Mouse (Mus musculus): Measurements from ENCODE around the gene Btf3l4. TPM values are rescaled to one million over a fixed set of nuclear protein-coding genes. Genes with fewer than 3 reads are reported as not detected.

Btf3l4 gene
- polyA plus RNA-seq, 1 experiment from 2014 or later: 39.4 TPM

GRCm38 (mm10) chr4:108780057-108780863 is 53.2 kb downstream of the Btf3l4 start, which contains the start of gene Zfyve9:
Zfyve9 (minus strand) TSS chr4:108780798.
- WGBS (ENCODE audit: insufficient replicate concordance): under 1% methylated on average over 111 of the region's 111 CpGs
- Histone ChIP-seq H3K27me3 (peaks cover 60% of the 10 kb centered on the region), H3K36me3 (replicated peaks) (no peaks in the 10 kb centered on the region), H3K4me1 (replicated peaks) (peaks cover 13% of the 10 kb centered on the region; the same call in 1 of the 2 replicates), H3K27ac (replicated peaks) (peak within 1 kb of the TSS; percentile 68), H3K9me3 (replicated peaks) (no peaks in the 10 kb centered on the region), H3K4me2 (peak within 1 kb of the TSS; percentile 83), H3K9ac (peak within 1 kb of the TSS; percentile 63), H3K4me3 (replicated peaks) (peak within 1 kb of the TSS; percentile 63)
- peak; percentile 74 for ATAC-seq (ENCODE audit: insufficient read depth)

- H3K4me2 ChIP-seq: peak overlapping the region; percentile 83
- peak overlapping the region; percentile 63 for H3K9ac ChIP-seq
- ATAC-seq (ENCODE audit: insufficient read depth): no peak
- 0 out of 2 replicates have a peak overlapping the region, but pooled peaks have one; percentile 68 for H3K27ac ChIP-seq (replicated peaks)
- peaks cover 13% of the 10 kb centered on the region; the same call in 1 of the 2 replicates for H3K4me1 ChIP-seq (replicated peaks)
- no peaks in the 10 kb centered on the region for H3K36me3 ChIP-seq (replicated peaks)
- peaks cover 60% of the 10 kb centered on the region for H3K27me3 ChIP-seq
- no peaks in the 10 kb centered on the region for H3K9me3 ChIP-seq (replicated peaks)
- H3K4me3 ChIP-seq (replicated peaks): peak overlapping the region; percentile 63
- WGBS (ENCODE audit: insufficient replicate concordance): under 1% methylated on average over 7 of the region's 7 CpGs
Measured at GRCm38 (mm10) chr4:108779763-108780056, 53.7 kb downstream of the Btf3l4 start.

DNA sequence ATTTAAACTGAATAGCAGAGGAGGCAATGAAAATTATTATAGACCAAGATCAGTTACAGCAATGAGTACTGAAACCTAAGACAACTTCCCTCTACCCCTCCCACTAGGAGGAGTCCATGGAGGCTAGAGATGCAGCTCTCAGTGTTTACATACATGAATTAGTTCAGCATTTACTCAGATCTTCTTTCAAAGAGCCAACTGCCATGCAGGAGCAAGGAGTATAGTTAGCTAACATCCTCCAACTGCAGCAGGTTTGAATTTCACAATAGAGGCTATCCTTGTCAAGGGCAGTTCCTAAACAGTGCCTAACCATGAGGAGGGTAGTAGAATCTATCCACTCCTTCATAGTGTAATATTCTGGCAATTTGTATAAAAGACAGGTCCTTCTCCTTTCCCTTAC is 64.9 kb downstream of the Btf3l4 start:
- no peak for ATAC-seq (ENCODE audit: insufficient read depth)
- Histone ChIP-seq H3K27me3 (no peaks in the 10 kb centered on the region), H3K4me2 (no peak overlapping the region), H3K4me3 (replicated peaks) (no peak overlapping the region), H3K4me1 (replicated peaks) (no peaks in the 10 kb centered on the region), H3K9ac (no peak overlapping the region), H3K9me3 (replicated peaks) (no peaks in the 10 kb centered on the region), H3K27ac (replicated peaks) (no peak overlapping the region), H3K36me3 (replicated peaks) (no peaks in the 10 kb centered on the region)

Other genes starting within 250 kb of the Btf3l4 start
- gene Cc2d1b, start 213.7 kb downstream of the Btf3l4 start, polyA plus RNA-seq (2015; fragmentation: Nextera tagmentation; extraction: Ambion mirVana): 9.0 and 9.1 TPM in 2 replicates
- gene 3110021N24Rik, start 114.0 kb downstream of the Btf3l4 start, polyA plus RNA-seq (2015; fragmentation: Nextera tagmentation; extraction: Ambion mirVana): 0.15 TPM in 1 of 2 replicates, not detected in the other
- 0.45 and 0.56 TPM in 2 replicates for gene Zfyve9, start 52.8 kb downstream of the Btf3l4 start, polyA plus RNA-seq (2015; fragmentation: Nextera tagmentation; extraction: Ambion mirVana)
- 22.4 and 27.0 TPM in 2 replicates for gene Txndc12, start 987 bp upstream of the Btf3l4 start, polyA plus RNA-seq (2015; fragmentation: Nextera tagmentation; extraction: Ambion mirVana)
- 36.6 and 41.1 TPM in 2 replicates for gene Kti12, start 14.2 kb upstream of the Btf3l4 start, polyA plus RNA-seq (2015; fragmentation: Nextera tagmentation; extraction: Ambion mirVana)
- gene A730015C16Rik, start 15.0 kb upstream of the Btf3l4 start, polyA plus RNA-seq (2015; fragmentation: Nextera tagmentation; extraction: Ambion mirVana): 0.24 and 0.29 TPM in 2 replicates
- 2.1 and 2.8 TPM in 2 replicates for gene Rab3b, start 45.4 kb upstream of the Btf3l4 start, polyA plus RNA-seq (2015; fragmentation: Nextera tagmentation; extraction: Ambion mirVana)
- 33.7 and 33.8 TPM in 2 replicates for gene Nrd1, start 167.0 kb upstream of the Btf3l4 start, polyA plus RNA-seq (2015; fragmentation: Nextera tagmentation; extraction: Ambion mirVana)

Measured in liver, embryonic 15.5 days (tissue).